Mouse (Mus musculus): ENCODE results near the gene Prph2. TPM values are rescaled to one million over a fixed set of nuclear protein-coding genes. Genes with fewer than 3 reads are reported as not detected.

The Prph2 gene
- polyA plus RNA-seq, 1 experiment: 0.09 TPM

DNA sequence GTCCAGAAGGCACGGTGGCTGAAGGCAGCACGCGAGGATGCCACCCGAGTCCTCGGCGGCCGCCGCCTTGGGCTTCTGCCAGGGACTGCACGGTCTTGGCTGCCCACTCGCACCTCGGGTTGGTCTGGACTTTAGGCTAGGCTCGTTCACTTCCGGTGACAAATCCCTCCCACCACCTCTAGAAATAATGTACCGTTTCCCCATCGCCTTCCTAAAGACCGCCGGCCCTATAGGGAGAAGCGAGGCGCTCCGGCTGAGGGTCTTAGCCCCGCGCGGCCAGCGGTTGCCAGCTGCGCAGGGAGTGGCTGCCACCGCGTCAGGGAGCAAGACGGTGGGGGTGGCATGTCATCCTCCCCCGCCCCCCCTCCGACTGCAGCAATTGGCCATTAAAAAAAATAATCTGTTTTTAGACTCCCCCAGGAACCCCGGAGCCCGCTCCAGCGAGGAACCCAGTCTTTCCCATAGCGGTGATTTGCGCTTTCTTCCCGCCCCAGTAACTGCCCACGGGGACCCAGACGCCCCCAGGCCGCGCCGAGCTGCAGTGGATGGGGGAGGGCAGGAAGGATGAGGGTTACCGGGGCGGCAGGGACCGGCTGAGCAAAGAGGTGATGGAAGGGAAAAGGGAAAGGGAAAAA is 20.7 kb upstream of the Prph2 start:
- Histone ChIP-seq H3K4me3 (ENCODE audit: control insufficient read depth, insufficient read depth, low read length) (peak overlapping the region; percentile 62), H3K36me3 (ENCODE audit: control insufficient read depth, insufficient read depth, low read length) (no peaks in the 10 kb centered on the region), H3K4me1 (replicated peaks; ENCODE audit: control insufficient read depth, insufficient read depth, low read length) (peaks cover 19% of the 10 kb centered on the region), H3K27ac (ENCODE audit: control insufficient read depth, insufficient read depth, low read length) (peak overlapping the region; percentile 85), H3K27me3 (ENCODE audit: control insufficient read depth, insufficient read depth, low read length) (no peaks in the 10 kb centered on the region)
- peak; percentile 63 for DNase-seq
- TF ChIP-seq CTCF (IDR thresholded peaks at IDR 0.05; ENCODE audit: borderline replicate concordance, control insufficient read depth, extremely low read depth, insufficient read depth, low read length, poor library complexity): no peak
- no peak for TF ChIP-seq POLR2A (IDR thresholded peaks at IDR 0.05; ENCODE audit: control insufficient read depth, extremely low read depth, insufficient read depth, low read length, poor library complexity)
- WGBS: under 1% methylated on average over 44 of the region's 44 CpGs

DNA sequence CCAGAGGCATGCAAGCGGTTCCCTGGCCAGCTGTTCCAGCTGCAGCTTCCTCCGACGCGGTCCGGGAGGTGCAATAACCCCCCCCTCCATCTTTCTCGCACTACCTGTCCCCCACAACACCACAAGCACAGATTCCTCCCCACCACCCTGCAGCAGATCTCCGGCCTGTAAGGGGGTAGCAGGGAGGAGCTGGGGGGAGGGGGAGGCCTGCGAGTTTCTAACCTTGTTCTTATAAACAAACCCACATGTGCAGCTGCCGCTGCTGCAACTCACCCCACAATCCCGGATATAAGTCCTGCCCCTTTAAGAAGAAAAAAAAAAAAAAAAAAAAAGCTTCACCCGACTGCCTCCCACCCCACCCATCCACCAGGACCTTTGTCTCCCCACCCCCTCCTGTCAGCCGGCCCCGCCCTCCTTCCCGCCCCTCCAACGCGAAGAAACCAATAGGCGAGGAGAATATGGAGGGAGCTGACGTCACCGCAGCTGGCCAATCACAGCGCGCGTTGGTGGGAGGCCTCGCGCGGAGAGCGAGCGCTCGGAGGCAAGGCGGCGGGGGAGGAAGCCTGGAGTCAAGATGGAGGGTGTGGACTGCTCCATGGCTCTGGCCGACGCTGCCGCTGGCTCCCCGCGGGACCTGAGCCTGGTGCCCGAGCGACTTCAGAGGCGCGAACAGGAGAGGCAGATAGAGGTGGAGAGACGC is 20.0 kb upstream of the Prph2 start, which contains the start of gene Tbcc:
TSS of gene Tbcc (plus strand) at position 569 of the 700 bp plus-strand sequence.
- H3K27ac ChIP-seq (ENCODE audit: control insufficient read depth, insufficient read depth, low read length): peak within 1 kb of the TSS; percentile 85
- H3K4me3 ChIP-seq (ENCODE audit: control insufficient read depth, insufficient read depth, low read length): peak within 1 kb of the TSS; percentile 82
- H3K4me1 ChIP-seq (replicated peaks; ENCODE audit: control insufficient read depth, insufficient read depth, low read length): peaks cover 19% of the 10 kb centered on the region
- peak; percentile 95 for DNase-seq
- peak; percentile 93 for TF ChIP-seq POLR2A (IDR thresholded peaks at IDR 0.05; ENCODE audit: control insufficient read depth, extremely low read depth, insufficient read depth, low read length, poor library complexity)
- 0 out of 2 replicates have a peak, but pooled peaks have one; percentile 19 for TF ChIP-seq CTCF (IDR thresholded peaks at IDR 0.05; ENCODE audit: borderline replicate concordance, control insufficient read depth, extremely low read depth, insufficient read depth, low read length, poor library complexity)
- WGBS: 0% methylated on average over 40 of the region's 40 CpGs
- no peaks in the 10 kb centered on the region for H3K36me3 ChIP-seq (ENCODE audit: control insufficient read depth, insufficient read depth, low read length)
- H3K27me3 ChIP-seq (ENCODE audit: control insufficient read depth, insufficient read depth, low read length): no peaks in the 10 kb centered on the region

GRCm38 (mm10) chr17:46890843-46891594 is 19.2 kb upstream of the Prph2 start:
- Histone ChIP-seq H3K27me3 (ENCODE audit: control insufficient read depth, insufficient read depth, low read length) (no peaks in the 10 kb centered on the region), H3K36me3 (ENCODE audit: control insufficient read depth, insufficient read depth, low read length) (no peaks in the 10 kb centered on the region), H3K4me1 (replicated peaks; ENCODE audit: control insufficient read depth, insufficient read depth, low read length) (peaks cover 19% of the 10 kb centered on the region), H3K27ac (ENCODE audit: control insufficient read depth, insufficient read depth, low read length) (peak overlapping the region; percentile 62), H3K4me3 (ENCODE audit: control insufficient read depth, insufficient read depth, low read length) (peak overlapping the region; percentile 82)
- WGBS: 4% methylated on average over 64 of the region's 64 CpGs
- TF ChIP-seq POLR2A (IDR thresholded peaks at IDR 0.05; ENCODE audit: control insufficient read depth, extremely low read depth, insufficient read depth, low read length, poor library complexity): no peak
- no peak for TF ChIP-seq CTCF (IDR thresholded peaks at IDR 0.05; ENCODE audit: borderline replicate concordance, control insufficient read depth, extremely low read depth, insufficient read depth, low read length, poor library complexity)
- DNase-seq: peak; percentile 54

DNA sequence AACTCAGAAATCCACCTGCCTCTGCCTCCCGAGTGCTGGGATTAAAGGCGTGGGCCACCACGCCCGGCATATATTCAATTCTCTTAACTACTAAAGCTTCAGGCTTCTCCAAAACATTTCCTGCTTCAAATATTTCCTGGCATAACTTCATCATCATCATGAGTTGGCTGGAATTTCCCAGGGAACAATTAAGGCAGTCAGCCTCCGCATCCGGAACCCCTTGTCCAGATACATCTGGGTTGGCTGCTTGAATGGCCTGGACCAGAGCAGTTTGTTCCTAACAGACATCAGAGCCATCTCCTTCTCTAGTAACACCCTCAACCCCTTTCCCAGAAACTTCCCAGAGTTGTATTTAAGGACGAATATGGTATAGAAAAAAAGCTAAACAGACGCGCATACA is 14.8 kb upstream of the Prph2 start:
- Histone ChIP-seq H3K36me3 (ENCODE audit: control insufficient read depth, insufficient read depth, low read length) (no peaks in the 10 kb centered on the region), H3K4me1 (replicated peaks; ENCODE audit: control insufficient read depth, insufficient read depth, low read length) (peaks cover 13% of the 10 kb centered on the region), H3K27ac (ENCODE audit: control insufficient read depth, insufficient read depth, low read length) (no peak overlapping the region), H3K27me3 (ENCODE audit: control insufficient read depth, insufficient read depth, low read length) (no peaks in the 10 kb centered on the region), H3K4me3 (ENCODE audit: control insufficient read depth, insufficient read depth, low read length) (no peak overlapping the region)
- TF ChIP-seq POLR2A (IDR thresholded peaks at IDR 0.05; ENCODE audit: control insufficient read depth, extremely low read depth, insufficient read depth, low read length, poor library complexity) (no peak), CTCF (IDR thresholded peaks at IDR 0.05; ENCODE audit: borderline replicate concordance, control insufficient read depth, extremely low read depth, insufficient read depth, low read length, poor library complexity) (no peak)
- 98% methylated on average over 9 of the region's 9 CpGs for WGBS
- DNase-seq: no peak

- TF ChIP-seq CTCF (IDR thresholded peaks at IDR 0.05; ENCODE audit: borderline replicate concordance, control insufficient read depth, extremely low read depth, insufficient read depth, low read length, poor library complexity) (no peak), POLR2A (IDR thresholded peaks at IDR 0.05; ENCODE audit: control insufficient read depth, extremely low read depth, insufficient read depth, low read length, poor library complexity) (no peak)
- Histone ChIP-seq H3K36me3 (ENCODE audit: control insufficient read depth, insufficient read depth, low read length) (no peaks in the 10 kb centered on the region), H3K27ac (ENCODE audit: control insufficient read depth, insufficient read depth, low read length) (no peak overlapping the region), H3K4me1 (replicated peaks; ENCODE audit: control insufficient read depth, insufficient read depth, low read length) (peaks cover 3% of the 10 kb centered on the region), H3K27me3 (ENCODE audit: control insufficient read depth, insufficient read depth, low read length) (no peaks in the 10 kb centered on the region), H3K4me3 (ENCODE audit: control insufficient read depth, insufficient read depth, low read length) (no peak overlapping the region)
- DNase-seq: no peak
- WGBS: 71% methylated on average over 13 of the region's 13 CpGs
These were observed 12.9 kb upstream of the Prph2 start for GRCm38 (mm10) chr17:46897221-46897950.

DNA sequence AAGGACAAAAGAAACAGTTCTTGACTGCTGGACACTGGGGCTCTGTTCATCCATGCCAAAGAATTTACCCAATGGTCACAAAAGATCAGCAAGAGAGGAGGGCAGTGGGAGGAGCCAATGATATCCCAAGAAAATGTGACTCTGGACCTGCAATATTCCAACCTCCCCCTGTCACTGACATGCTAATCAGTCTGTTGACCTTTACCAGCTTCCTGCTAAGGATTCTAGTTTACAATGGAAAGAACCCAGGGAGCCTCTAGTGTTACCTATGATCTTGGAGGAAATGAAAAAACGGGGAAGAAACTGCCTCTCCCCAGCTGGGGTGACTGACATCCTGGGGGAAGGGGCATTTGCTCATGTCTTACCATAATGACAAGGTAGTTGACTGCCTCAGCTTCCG is 9.3 kb upstream of the Prph2 start:
- TF ChIP-seq CTCF (IDR thresholded peaks at IDR 0.05; ENCODE audit: borderline replicate concordance, control insufficient read depth, extremely low read depth, insufficient read depth, low read length, poor library complexity) (no peak), POLR2A (IDR thresholded peaks at IDR 0.05; ENCODE audit: control insufficient read depth, extremely low read depth, insufficient read depth, low read length, poor library complexity) (no peak)
- DNase-seq: no peak
- Histone ChIP-seq H3K27ac (ENCODE audit: control insufficient read depth, insufficient read depth, low read length) (no peak overlapping the region), H3K4me3 (ENCODE audit: control insufficient read depth, insufficient read depth, low read length) (no peak overlapping the region), H3K4me1 (replicated peaks; ENCODE audit: control insufficient read depth, insufficient read depth, low read length) (no peaks in the 10 kb centered on the region), H3K27me3 (ENCODE audit: control insufficient read depth, insufficient read depth, low read length) (no peaks in the 10 kb centered on the region), H3K36me3 (ENCODE audit: control insufficient read depth, insufficient read depth, low read length) (no peaks in the 10 kb centered on the region)
- WGBS: 70% methylated on average over 2 of the region's 2 CpGs

Data from thymus, adult 2 months (tissue).